In genomic region chr17:25716711-25717637, GRCm38 (mm10) we compare ENCODE assay signal across 8 mouse cellular contexts. TPM values are rescaled to one million over a fixed set of nuclear protein-coding genes. Genes with fewer than 3 reads are reported as not detected.
DNase-seq lines count a peak whose midpoint lies in the region; ATAC-seq and TF ChIP-seq lines count a peak whose summit lies in the region.

TSS of gene Gng13 (plus strand) at chr17:25717171.

- peak within 1 kb of the TSS; percentile 71 for H3K4me2 ChIP-seq in intestine, postnatal 0 days (replicated peaks; ENCODE audit: low read depth)
- peak within 1 kb of the TSS; percentile 60 for H3K4me2 ChIP-seq in liver, embryonic 11.5 days
- peak within 1 kb of the TSS; percentile 86 for H3K4me2 ChIP-seq in stomach, embryonic 15.5 days

- peaks cover 38% of the 10 kb centered on the region for H3K36me3 ChIP-seq in forebrain, embryonic 10.5 days (replicated peaks)
- peaks cover 13% of the 10 kb centered on the region; the same call in 1 of the 2 replicates for H3K36me3 ChIP-seq in intestine, postnatal 0 days (ENCODE audit: control insufficient read depth, insufficient read depth)
- H3K36me3 ChIP-seq in liver, embryonic 11.5 days (ENCODE audit: control insufficient read depth, insufficient read depth, low read length), result peaks cover 19% of the 10 kb centered on the region
- H3K36me3 ChIP-seq in stomach, embryonic 15.5 days, result no peaks in the 10 kb centered on the region; the same call in 1 of the 2 replicates

- H3K9ac ChIP-seq in intestine, postnatal 0 days (ENCODE audit: low read depth, low read length), result 0 out of 2 replicates have a peak within 1 kb of the TSS, but pooled peaks have one; percentile 17
- 0 out of 2 replicates have a peak within 1 kb of the TSS, but pooled peaks have one; percentile 41 for H3K9ac ChIP-seq in liver, embryonic 11.5 days (ENCODE audit: low read depth, low read length)
- no peak within 1 kb of the TSS for H3K9ac ChIP-seq in stomach, embryonic 15.5 days

- peak; percentile 29; the same call in 1 of the 2 replicates for ATAC-seq in intestine, postnatal 0 days
- ATAC-seq in liver, embryonic 11.5 days (replicated peaks; ENCODE audit: low FRiP score), result peak; percentile 16; the same call in 1 of the 2 replicates
- ATAC-seq in stomach, embryonic 15.5 days (ENCODE audit: insufficient read depth, low FRiP score, low read depth), result no peak

- peak; percentile 50 for DNase-seq in lung, postnatal 10 days
- DNase-seq in lung, postnatal 4 days, result no peak
- DNase-seq in forebrain, embryonic 10.5 days (ENCODE audit: extremely low spot score, low spot score), result peak; percentile 35
- peak; percentile 62 for DNase-seq in liver, embryonic 11.5 days (ENCODE audit: low spot score)
- no peak for DNase-seq in cerebellum, adult 9-11 months
- no peak for DNase-seq in thymus, postnatal 4 days

- H3K4me1 ChIP-seq in forebrain, embryonic 10.5 days, result peaks cover 30% of the 10 kb centered on the region
- H3K4me1 ChIP-seq in intestine, postnatal 0 days (replicated peaks; ENCODE audit: control insufficient read depth, insufficient read depth, low read length), result no peaks in the 10 kb centered on the region
- peaks cover 18% of the 10 kb centered on the region for H3K4me1 ChIP-seq in liver, embryonic 11.5 days (replicated peaks; ENCODE audit: control insufficient read depth, insufficient read depth, low read length)
- H3K4me1 ChIP-seq in stomach, embryonic 15.5 days, result peaks cover 16% of the 10 kb centered on the region

- H3K27ac ChIP-seq in forebrain, embryonic 10.5 days, result peak within 1 kb of the TSS; percentile 1
- H3K27ac ChIP-seq in intestine, postnatal 0 days (ENCODE audit: low read depth, low read length), result no peak within 1 kb of the TSS
- no peak within 1 kb of the TSS for H3K27ac ChIP-seq in liver, embryonic 11.5 days (ENCODE audit: low read depth, low read length)
- no peak within 1 kb of the TSS for H3K27ac ChIP-seq in stomach, embryonic 15.5 days

- peaks cover 43% of the 10 kb centered on the region for H3K27me3 ChIP-seq in forebrain, embryonic 10.5 days (ENCODE audit: poor library complexity, severe bottlenecking)
- H3K27me3 ChIP-seq in intestine, postnatal 0 days (replicated peaks; ENCODE audit: control insufficient read depth, insufficient read depth, low read length), result peaks cover 18% of the 10 kb centered on the region
- H3K27me3 ChIP-seq in liver, embryonic 11.5 days (replicated peaks; ENCODE audit: control insufficient read depth, insufficient read depth, low read length), result peaks cover 23% of the 10 kb centered on the region
- H3K27me3 ChIP-seq in stomach, embryonic 15.5 days (replicated peaks), result peaks cover 24% of the 10 kb centered on the region

- H3K9me3 ChIP-seq in forebrain, embryonic 10.5 days, result no peaks in the 10 kb centered on the region
- no peaks in the 10 kb centered on the region for H3K9me3 ChIP-seq in intestine, postnatal 0 days (ENCODE audit: control insufficient read depth)
- H3K9me3 ChIP-seq in liver, embryonic 11.5 days (ENCODE audit: control insufficient read depth, low read length), result no peaks in the 10 kb centered on the region
- H3K9me3 ChIP-seq in stomach, embryonic 15.5 days, result no peaks in the 10 kb centered on the region

- 2% methylated on average over 45 of the region's 45 CpGs for WGBS in forebrain, embryonic 10.5 days
- WGBS in intestine, postnatal 0 days, result 3% methylated on average over 41 of the region's 45 CpGs
- WGBS in liver, embryonic 11.5 days, result 2% methylated on average over 45 of the region's 45 CpGs
- 2% methylated on average over 36 of the region's 45 CpGs for whole genome bisulfite sequencing in stomach, embryonic 15.5 days

- TF ChIP-seq CTCF in intestine, postnatal 0 days (IDR thresholded peaks at IDR 0.05; ENCODE audit: low read depth), result no peak

- peak within 1 kb of the TSS; percentile 52 for H3K4me3 ChIP-seq in forebrain, embryonic 10.5 days
- peak within 1 kb of the TSS; percentile 37 for H3K4me3 ChIP-seq in intestine, postnatal 0 days (ENCODE audit: low read depth, low read length)
- H3K4me3 ChIP-seq in liver, embryonic 11.5 days (ENCODE audit: low read depth, low read length), result peak within 1 kb of the TSS; percentile 32
- peak within 1 kb of the TSS; percentile 41 for H3K4me3 ChIP-seq in stomach, embryonic 15.5 days (replicated peaks)

RNA-seq across cellular contexts. Expression of gene Gng13, which starts in this region (rescaled TPM):
- 0.57 and 0.59 TPM in 2 replicates for polyA plus RNA-seq in forebrain, embryonic 10.5 days (2016; fragmentation: Nextera tagmentation; extraction: Ambion mirVana)
- 0.92 and 0.95 TPM in 2 replicates for polyA plus RNA-seq in intestine, postnatal 0 days (2015; fragmentation: Nextera tagmentation; extraction: Ambion mirVana)
- polyA plus RNA-seq in liver, embryonic 11.5 days (2014; fragmentation: Nextera tagmentation; extraction: Ambion mirVana), result 0.42 and 1.3 TPM in 2 replicates
- polyA plus RNA-seq in stomach, embryonic 15.5 days (2015; fragmentation: Nextera tagmentation; extraction: Ambion mirVana), result 1.5 and 2.1 TPM in 2 replicates

Comparison
In these comparisons a context has a peak if more than half of its experiments do, and no peak if none do; other contexts are left out.
1. DNase-seq: peak in lung, postnatal 10 days (single experiment) and liver, embryonic 11.5 days (single experiment); none in lung, postnatal 4 days (0 of 2), cerebellum, adult 9-11 months (single experiment) and thymus, postnatal 4 days (single experiment).
2. Peak in DNase-seq, H3K4me3 ChIP-seq and H3K27ac ChIP-seq in forebrain, embryonic 10.5 days; RNA of the gene not detected or under 1 TPM.
3. Peak in ATAC-seq, H3K4me3 ChIP-seq, H3K9ac ChIP-seq and H3K4me2 ChIP-seq in intestine, postnatal 0 days; RNA of the gene not detected or under 1 TPM.
4. Peak in every context shown above with its lines, with median percentiles within 50 percentile points of each other: H3K4me3 ChIP-seq and H3K4me2 ChIP-seq.